Mouse (Mus musculus): ENCODE results near the gene Thumpd2. TPM values are rescaled to one million over a fixed set of nuclear protein-coding genes. Genes with fewer than 3 reads are reported as not detected.

Gene Thumpd2
- polyA plus RNA-seq, 1 experiment from 2014 or later: 5.0 TPM

GRCm38 (mm10) chr17:81087735-81088134, 22.9 kb upstream of the Thumpd2 start:
- Histone ChIP-seq H3K27me3 (ENCODE audit: insufficient read depth, low read length) (no peaks in the 10 kb centered on the region), H3K4me1 (ENCODE audit: insufficient read depth) (no peaks in the 10 kb centered on the region), H3K27ac (ENCODE audit: low read depth) (no peak overlapping the region), H3K9ac (replicated peaks) (no peak overlapping the region), H3K36me3 (replicated peaks; ENCODE audit: insufficient read depth, low read length) (no peaks in the 10 kb centered on the region), H3K4me2 (ENCODE audit: low read depth, low read length) (no peak overlapping the region), H3K9me3 (ENCODE audit: low read length) (no peaks in the 10 kb centered on the region), H3K4me3 (ENCODE audit: low read depth, low read length) (no peak overlapping the region)
- ATAC-seq: no peak
- DNase-seq: no peak
- TF ChIP-seq CTCF (IDR thresholded peaks at IDR 0.05; ENCODE audit: low read depth) (no peak), EP300 (IDR thresholded peaks at IDR 0.05; ENCODE audit: low read depth) (no peak)
- WGBS (ENCODE audit: insufficient replicate concordance): 74% methylated on average over 4 of the region's 4 CpGs

- 7% methylated on average over 28 of the region's 28 CpGs for WGBS (ENCODE audit: insufficient replicate concordance)
- ATAC-seq: peak; percentile 86
These were observed 453 bp downstream of the Thumpd2 start for GRCm38 (mm10) chr17:81064279-81064978.

GRCm38 (mm10) chr17:81063346-81063745, 1.5 kb downstream of the Thumpd2 start:
- H3K4me2 ChIP-seq (ENCODE audit: low read depth, low read length): no peak overlapping the region
- H3K36me3 ChIP-seq (replicated peaks; ENCODE audit: insufficient read depth, low read length): no peaks in the 10 kb centered on the region; the same call in 1 of the 2 replicates
- no peak overlapping the region for H3K9ac ChIP-seq (replicated peaks)
- peaks cover 19% of the 10 kb centered on the region for H3K4me1 ChIP-seq (ENCODE audit: insufficient read depth)
- no peak for TF ChIP-seq CTCF (IDR thresholded peaks at IDR 0.05; ENCODE audit: low read depth)
- TF ChIP-seq EP300 (IDR thresholded peaks at IDR 0.05; ENCODE audit: low read depth): no peak
- no peak overlapping the region for H3K4me3 ChIP-seq (ENCODE audit: low read depth, low read length)
- DNase-seq (no peak), ATAC-seq (no peak)
- no peaks in the 10 kb centered on the region for H3K27me3 ChIP-seq (ENCODE audit: insufficient read depth, low read length)
- WGBS (ENCODE audit: insufficient replicate concordance): 74% methylated on average over 3 of the region's 3 CpGs
- 0 out of 2 replicates have a peak overlapping the region, but pooled peaks have one; percentile 23 for H3K27ac ChIP-seq (ENCODE audit: low read depth)
- H3K9me3 ChIP-seq (ENCODE audit: low read length): 0 out of 2 replicates have a peak, but pooled peaks cover 3% of the 10 kb centered on the region

More at GRCm38 (mm10) chr17:81064279-81064978, 453 bp downstream of the Thumpd2 start:
- no peaks in the 10 kb centered on the region; the same call in 1 of the 2 replicates for H3K36me3 ChIP-seq (replicated peaks; ENCODE audit: insufficient read depth, low read length)
- H3K27ac ChIP-seq (ENCODE audit: low read depth): peak overlapping the region; percentile 87
- peaks cover 19% of the 10 kb centered on the region for H3K4me1 ChIP-seq (ENCODE audit: insufficient read depth)
- no peaks in the 10 kb centered on the region for H3K27me3 ChIP-seq (ENCODE audit: insufficient read depth, low read length)
- H3K9ac ChIP-seq (replicated peaks): peak overlapping the region; percentile 93
- 0 out of 2 replicates have a peak, but pooled peaks cover 3% of the 10 kb centered on the region for H3K9me3 ChIP-seq (ENCODE audit: low read length)
- peak overlapping the region; percentile 81 for H3K4me2 ChIP-seq (ENCODE audit: low read depth, low read length)
- DNase-seq: peak; percentile 26
- peak overlapping the region; percentile 91 for H3K4me3 ChIP-seq (ENCODE audit: low read depth, low read length)
- no peak for TF ChIP-seq EP300 (IDR thresholded peaks at IDR 0.05; ENCODE audit: low read depth)
- TF ChIP-seq CTCF (IDR thresholded peaks at IDR 0.05; ENCODE audit: low read depth): no peak

- Histone ChIP-seq H3K4me1 (ENCODE audit: insufficient read depth) (peaks cover 19% of the 10 kb centered on the region), H3K9me3 (ENCODE audit: low read length) (0 out of 2 replicates have a peak, but pooled peaks cover 3% of the 10 kb centered on the region), H3K4me3 (ENCODE audit: low read depth, low read length) (no peak overlapping the region), H3K4me2 (ENCODE audit: low read depth, low read length) (no peak overlapping the region), H3K36me3 (replicated peaks; ENCODE audit: insufficient read depth, low read length) (no peaks in the 10 kb centered on the region; the same call in 1 of the 2 replicates), H3K27ac (ENCODE audit: low read depth) (0 out of 2 replicates have a peak overlapping the region, but pooled peaks have one; percentile 24), H3K9ac (replicated peaks) (no peak overlapping the region), H3K27me3 (ENCODE audit: insufficient read depth, low read length) (no peaks in the 10 kb centered on the region)
- 47% methylated on average over 6 of the region's 6 CpGs for WGBS (ENCODE audit: insufficient replicate concordance)
- no peak for DNase-seq
- ATAC-seq: peak; percentile 7; the same call in 1 of the 2 replicates
- TF ChIP-seq CTCF (IDR thresholded peaks at IDR 0.05; ENCODE audit: low read depth): no peak
- TF ChIP-seq EP300 (IDR thresholded peaks at IDR 0.05; ENCODE audit: low read depth): peak; percentile 42; the same call in 1 of the 2 replicates
These were observed 2.5 kb downstream of the Thumpd2 start for GRCm38 (mm10) chr17:81062349-81062871.

- ATAC-seq (no peak), DNase-seq (no peak)
- peaks cover 2% of the 10 kb centered on the region; the same call in 1 of the 2 replicates for H3K4me1 ChIP-seq (ENCODE audit: insufficient read depth)
- H3K9ac ChIP-seq (replicated peaks): no peak overlapping the region
- H3K36me3 ChIP-seq (replicated peaks; ENCODE audit: insufficient read depth, low read length): peaks cover 14% of the 10 kb centered on the region
- 87% methylated on average over 8 of the region's 8 CpGs for WGBS (ENCODE audit: insufficient replicate concordance)
- H3K27me3 ChIP-seq (ENCODE audit: insufficient read depth, low read length): no peaks in the 10 kb centered on the region
- no peak overlapping the region for H3K4me2 ChIP-seq (ENCODE audit: low read depth, low read length)
- no peak overlapping the region for H3K27ac ChIP-seq (ENCODE audit: low read depth)
- H3K4me3 ChIP-seq (ENCODE audit: low read depth, low read length): no peak overlapping the region
- TF ChIP-seq EP300 (IDR thresholded peaks at IDR 0.05; ENCODE audit: low read depth) (no peak), CTCF (IDR thresholded peaks at IDR 0.05; ENCODE audit: low read depth) (no peak)
- 0 out of 2 replicates have a peak, but pooled peaks cover 3% of the 10 kb centered on the region for H3K9me3 ChIP-seq (ENCODE audit: low read length)
These were observed 8.0 kb downstream of the Thumpd2 start for GRCm38 (mm10) chr17:81056796-81057381.

- peaks cover 2% of the 10 kb centered on the region; the same call in 1 of the 2 replicates for H3K4me1 ChIP-seq (ENCODE audit: insufficient read depth)
- H3K36me3 ChIP-seq (replicated peaks; ENCODE audit: insufficient read depth, low read length): peaks cover 17% of the 10 kb centered on the region
- no peak for TF ChIP-seq CTCF (IDR thresholded peaks at IDR 0.05; ENCODE audit: low read depth)
- no peak for TF ChIP-seq EP300 (IDR thresholded peaks at IDR 0.05; ENCODE audit: low read depth)
- no peak overlapping the region for H3K9ac ChIP-seq (replicated peaks)
- H3K27ac ChIP-seq (ENCODE audit: low read depth): no peak overlapping the region
- no peaks in the 10 kb centered on the region for H3K9me3 ChIP-seq (ENCODE audit: low read length)
- ATAC-seq (no peak), DNase-seq (no peak)
- H3K4me3 ChIP-seq (ENCODE audit: low read depth, low read length): no peak overlapping the region
- H3K4me2 ChIP-seq (ENCODE audit: low read depth, low read length): no peak overlapping the region
- 51% methylated on average over 3 of the region's 3 CpGs for WGBS (ENCODE audit: insufficient replicate concordance)
- no peaks in the 10 kb centered on the region for H3K27me3 ChIP-seq (ENCODE audit: insufficient read depth, low read length)
These were observed 8.8 kb downstream of the Thumpd2 start for GRCm38 (mm10) chr17:81056035-81056434.

Data from liver, postnatal 0 days (tissue).